Mouse (Mus musculus): ENCODE measurements around the gene Adssl1. TPM values are rescaled to one million over a fixed set of nuclear protein-coding genes. Genes with fewer than 3 reads are reported as not detected.
A peak's percentile ranks its signal among the peaks of the same experiment; 100 is the strongest.

Gene Adssl1
- polyA plus RNA-seq, 1 experiment from 2014 or later = 11.6 TPM

DNA sequence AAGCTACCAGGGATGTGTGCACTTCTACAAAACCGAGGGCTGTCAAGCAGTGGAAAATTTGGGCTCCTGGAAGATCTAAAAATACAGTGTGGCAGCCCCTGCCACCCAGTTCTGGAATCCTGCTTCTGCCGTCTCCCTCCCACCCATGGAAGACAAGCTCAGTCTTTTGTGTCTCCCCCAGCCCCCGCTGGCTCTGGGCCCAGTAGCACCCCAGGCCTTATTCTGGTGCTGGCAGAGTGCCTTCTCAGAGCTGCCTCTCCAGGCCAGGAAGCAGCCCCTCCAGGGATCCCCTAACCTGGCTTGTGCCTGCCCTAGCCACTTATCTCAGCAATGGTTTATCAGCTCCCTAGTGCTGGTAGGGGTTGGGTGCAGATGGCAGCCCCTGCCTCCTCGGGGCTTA, 24.9 kb upstream of the Adssl1 start:
- Histone ChIP-seq H3K4me1 (peaks cover 42% of the 10 kb centered on the region), H3K36me3 (no peaks in the 10 kb centered on the region), H3K9me3 (replicated peaks) (no peaks in the 10 kb centered on the region), H3K4me3 (replicated peaks) (no peak overlapping the region), H3K27me3 (peaks cover 2% of the 10 kb centered on the region), H3K4me2 (no peak overlapping the region), H3K27ac (peak overlapping the region; percentile 9; the same call in 1 of the 2 replicates), H3K9ac (no peak overlapping the region)
- no peak for ATAC-seq (replicated peaks; ENCODE audit: low FRiP score)
- WGBS = 63% methylated on average over 4 of the region's 4 CpGs

DNA sequence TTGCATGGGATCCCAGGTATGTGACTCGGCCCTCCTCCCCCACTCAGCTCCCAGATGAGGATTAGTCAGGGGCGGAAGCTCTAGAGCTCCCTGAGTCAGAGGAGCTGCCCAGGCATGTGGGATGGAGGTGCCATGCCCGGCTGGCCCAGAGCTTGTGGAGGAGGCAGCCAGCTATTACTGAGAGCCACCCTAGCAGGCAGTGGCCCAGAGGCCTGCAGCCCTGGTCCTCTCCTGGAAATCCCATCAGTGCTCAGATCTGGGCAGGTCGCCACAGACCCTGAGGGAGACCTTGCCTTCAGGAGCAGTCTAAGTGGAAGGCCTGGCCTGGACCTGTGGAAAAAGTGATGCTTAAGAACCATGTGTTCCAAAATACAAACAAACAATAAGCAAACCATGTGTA, 24.2 kb upstream of the Adssl1 start:
- Histone ChIP-seq H3K27ac (peak overlapping the region; percentile 9; the same call in 1 of the 2 replicates), H3K4me2 (no peak overlapping the region), H3K9ac (no peak overlapping the region), H3K4me1 (peaks cover 42% of the 10 kb centered on the region), H3K9me3 (replicated peaks) (no peaks in the 10 kb centered on the region), H3K36me3 (no peaks in the 10 kb centered on the region; the same call in 1 of the 2 replicates), H3K4me3 (replicated peaks) (no peak overlapping the region), H3K27me3 (no peaks in the 10 kb centered on the region)
- 67% methylated on average over 4 of the region's 4 CpGs for WGBS
- no peak; the same call in 1 of the 2 replicates for ATAC-seq (replicated peaks; ENCODE audit: low FRiP score)

DNA sequence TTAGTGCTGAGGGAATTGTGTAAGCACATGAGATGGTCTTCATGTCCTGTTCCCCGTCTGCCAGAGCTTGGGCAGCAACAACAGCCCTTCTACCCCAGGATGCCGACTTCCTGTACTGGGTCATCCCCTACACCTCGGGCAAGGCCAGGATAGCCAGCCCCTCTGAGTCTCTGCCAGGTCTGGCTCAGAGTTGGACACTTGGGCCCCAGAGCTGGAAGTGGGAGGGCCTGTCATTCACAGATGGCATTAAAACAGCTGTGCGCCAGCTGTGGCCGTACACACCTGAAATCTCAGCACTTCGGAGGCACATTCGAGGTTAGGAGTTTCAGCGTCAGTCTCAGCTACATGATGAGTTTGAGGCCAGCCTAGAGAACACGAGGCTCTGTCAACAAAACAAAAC, 23.4 kb upstream of the Adssl1 start:
- Histone ChIP-seq H3K9ac (no peak overlapping the region), H3K4me3 (replicated peaks) (no peak overlapping the region), H3K4me2 (no peak overlapping the region), H3K9me3 (replicated peaks) (no peaks in the 10 kb centered on the region), H3K27ac (no peak overlapping the region), H3K27me3 (no peaks in the 10 kb centered on the region), H3K4me1 (peaks cover 42% of the 10 kb centered on the region), H3K36me3 (no peaks in the 10 kb centered on the region; the same call in 1 of the 2 replicates)
- WGBS = 60% methylated on average over 9 of the region's 9 CpGs
- no peak for ATAC-seq (replicated peaks; ENCODE audit: low FRiP score)

DNA sequence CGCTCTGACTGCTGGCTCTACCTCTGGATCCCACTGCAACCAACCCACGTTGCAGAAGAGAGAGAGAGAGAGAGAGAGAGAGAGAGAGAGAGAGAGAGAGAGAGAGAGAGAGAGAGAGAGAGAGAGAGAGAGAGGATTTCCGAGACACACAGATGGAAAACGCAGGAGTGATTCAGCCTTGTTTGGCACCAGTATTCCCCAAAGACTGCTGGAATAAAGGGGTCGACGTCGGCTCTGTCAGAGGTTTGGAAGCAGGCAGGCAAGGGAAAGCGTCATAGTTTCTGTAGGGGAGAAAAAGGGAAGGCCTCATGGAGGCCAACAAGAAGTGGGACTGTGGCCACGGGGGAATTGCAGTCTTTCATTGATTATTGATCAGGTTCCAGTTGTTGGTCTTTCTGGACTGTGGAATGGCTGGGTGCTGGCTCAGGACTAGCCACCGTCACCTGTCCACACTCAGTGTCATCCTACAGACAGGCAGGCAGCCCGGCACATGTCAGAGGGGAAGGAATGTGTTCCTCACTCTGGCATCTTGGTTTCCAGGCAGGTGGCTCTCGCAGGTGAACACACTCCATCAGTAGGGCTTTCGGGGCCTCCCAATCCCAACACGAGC, 22.8 kb upstream of the Adssl1 start:
- no peak overlapping the region for H3K9ac ChIP-seq
- no peak for ATAC-seq (replicated peaks; ENCODE audit: low FRiP score)
- no peak overlapping the region for H3K27ac ChIP-seq
- peaks cover 42% of the 10 kb centered on the region for H3K4me1 ChIP-seq
- 76% methylated on average over 14 of the region's 14 CpGs for WGBS
- no peaks in the 10 kb centered on the region; the same call in 1 of the 2 replicates for H3K36me3 ChIP-seq
- H3K4me2 ChIP-seq = no peak overlapping the region
- H3K27me3 ChIP-seq = no peaks in the 10 kb centered on the region
- no peak overlapping the region for H3K4me3 ChIP-seq (replicated peaks)
- no peaks in the 10 kb centered on the region for H3K9me3 ChIP-seq (replicated peaks)

DNA sequence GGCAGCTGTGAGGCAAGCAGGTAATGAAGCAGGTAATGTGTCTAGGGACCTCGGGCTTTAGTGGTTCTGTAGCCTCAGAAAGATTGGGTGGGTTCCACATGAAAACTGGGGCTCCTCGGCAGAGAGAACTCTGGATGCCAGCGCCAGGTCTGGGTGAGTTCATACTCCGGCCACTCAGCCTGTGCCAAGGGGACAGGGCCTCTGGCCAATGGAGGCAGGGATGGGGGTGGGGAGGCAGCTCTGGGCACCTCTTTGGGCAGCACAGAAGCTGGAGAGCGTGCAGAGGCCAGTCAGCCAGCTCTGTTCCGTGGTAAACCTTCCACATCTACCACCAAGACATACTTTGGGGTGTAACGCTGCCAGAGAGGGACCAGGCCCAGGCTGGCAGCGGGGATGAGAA, 22.2 kb upstream of the Adssl1 start:
- no peak for ATAC-seq (replicated peaks; ENCODE audit: low FRiP score)
- Histone ChIP-seq H3K27me3 (no peaks in the 10 kb centered on the region), H3K4me1 (peaks cover 37% of the 10 kb centered on the region), H3K36me3 (peaks cover 6% of the 10 kb centered on the region; the same call in 1 of the 2 replicates), H3K9ac (no peak overlapping the region), H3K4me2 (no peak overlapping the region), H3K27ac (no peak overlapping the region), H3K4me3 (replicated peaks) (no peak overlapping the region), H3K9me3 (replicated peaks) (no peaks in the 10 kb centered on the region)
- 83% methylated on average over 8 of the region's 8 CpGs for WGBS

DNA sequence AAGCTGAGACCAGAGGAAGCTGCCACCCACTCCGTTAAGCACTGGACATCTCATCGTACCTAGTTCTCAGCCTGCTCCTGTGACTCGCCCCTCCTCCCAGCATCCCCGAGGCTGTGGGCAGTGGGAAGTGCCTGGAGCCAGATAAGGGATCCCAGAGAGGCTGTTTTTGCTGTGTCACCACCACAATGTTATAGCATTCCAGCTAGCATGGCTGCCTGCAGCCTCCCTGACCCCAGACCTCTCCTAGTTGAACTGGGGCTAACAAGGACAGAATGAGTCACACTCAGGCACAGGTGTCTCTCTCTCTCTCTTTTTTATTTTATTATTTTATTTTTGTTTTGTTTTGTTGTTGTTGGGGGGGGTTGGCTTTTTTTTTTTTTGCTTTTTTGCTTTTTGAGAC, 20.6 kb upstream of the Adssl1 start:
- H3K4me3 ChIP-seq (replicated peaks) = no peak overlapping the region
- peaks cover 15% of the 10 kb centered on the region; the same call in 1 of the 2 replicates for H3K36me3 ChIP-seq
- no peak overlapping the region for H3K4me2 ChIP-seq
- no peaks in the 10 kb centered on the region for H3K9me3 ChIP-seq (replicated peaks)
- H3K27ac ChIP-seq = no peak overlapping the region
- no peak for ATAC-seq (replicated peaks; ENCODE audit: low FRiP score)
- H3K27me3 ChIP-seq = no peaks in the 10 kb centered on the region
- H3K4me1 ChIP-seq = peaks cover 22% of the 10 kb centered on the region
- H3K9ac ChIP-seq = no peak overlapping the region
- WGBS = 31% methylated on average over 4 of the region's 4 CpGs

DNA sequence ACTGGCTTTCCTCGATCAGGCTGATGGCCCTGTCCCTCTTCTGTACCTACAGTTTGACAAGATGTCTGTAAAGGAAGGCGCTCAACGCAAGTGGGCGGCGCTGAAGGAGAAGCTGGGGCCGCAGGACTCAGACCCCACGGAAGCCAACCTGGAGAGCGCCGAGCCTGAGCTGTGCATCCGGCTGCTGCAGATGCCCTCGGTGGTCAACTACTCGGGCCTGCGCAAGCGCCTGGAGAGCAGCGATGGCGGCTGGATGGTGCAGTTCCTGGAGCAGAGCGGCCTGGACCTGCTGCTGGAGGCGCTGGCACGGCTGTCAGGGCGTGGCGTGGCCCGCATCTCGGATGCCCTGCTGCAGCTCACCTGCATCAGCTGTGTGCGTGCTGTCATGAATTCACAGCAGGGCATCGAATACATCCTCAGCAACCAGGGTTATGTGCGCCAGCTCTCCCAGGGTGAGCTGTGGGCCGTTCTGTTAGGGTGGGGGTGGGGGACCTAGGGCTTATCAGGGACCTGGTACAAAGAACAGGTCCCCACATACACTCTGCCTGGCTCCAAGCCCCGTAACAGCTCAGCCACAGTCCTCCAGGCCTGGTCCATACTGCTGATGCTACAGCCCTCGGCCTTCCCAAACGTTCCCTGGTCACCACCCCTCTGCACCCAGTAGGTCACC, 19.8 kb upstream of the Adssl1 start:
- no peaks in the 10 kb centered on the region for H3K9me3 ChIP-seq (replicated peaks)
- no peak for ATAC-seq (replicated peaks; ENCODE audit: low FRiP score)

DNA sequence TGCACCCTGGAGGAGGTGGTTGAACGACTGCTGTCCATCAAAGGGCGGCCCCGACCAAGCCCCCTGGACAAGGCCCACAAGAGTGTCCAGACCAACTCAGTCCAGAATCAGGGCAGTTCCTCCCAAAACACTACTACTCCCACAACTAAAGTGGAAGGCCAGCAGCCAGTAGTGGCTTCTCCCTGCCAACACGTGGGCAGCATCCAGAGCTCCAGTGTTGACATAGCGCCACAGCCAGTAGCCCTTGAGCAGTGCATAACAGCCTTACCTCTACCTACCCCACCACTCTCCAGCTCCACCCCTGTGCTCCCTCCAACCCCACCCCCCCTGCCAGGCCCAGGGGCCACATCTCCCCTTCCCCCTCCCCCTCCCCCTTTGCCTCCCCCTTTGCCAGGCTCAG, 15.8 kb upstream of the Adssl1 start:
- H3K9ac ChIP-seq = no peak overlapping the region
- no peak overlapping the region for H3K4me3 ChIP-seq (replicated peaks)
- peaks cover 10% of the 10 kb centered on the region for H3K4me1 ChIP-seq
- H3K27me3 ChIP-seq = no peaks in the 10 kb centered on the region
- ATAC-seq (replicated peaks; ENCODE audit: low FRiP score) = no peak
- no peak overlapping the region for H3K4me2 ChIP-seq
- H3K36me3 ChIP-seq = peaks cover 27% of the 10 kb centered on the region; the same call in 1 of the 2 replicates
- no peak overlapping the region for H3K27ac ChIP-seq
- H3K9me3 ChIP-seq (replicated peaks) = no peaks in the 10 kb centered on the region
- 78% methylated on average over 5 of the region's 5 CpGs for WGBS

More for the DNA sequence above, 19.8 kb upstream of the Adssl1 start:
- Histone ChIP-seq H3K27ac (no peak overlapping the region), H3K36me3 (peaks cover 15% of the 10 kb centered on the region; the same call in 1 of the 2 replicates), H3K4me2 (no peak overlapping the region), H3K9ac (no peak overlapping the region), H3K27me3 (no peaks in the 10 kb centered on the region), H3K4me1 (peaks cover 19% of the 10 kb centered on the region), H3K4me3 (replicated peaks) (no peak overlapping the region)
- WGBS = 86% methylated on average over 30 of the region's 30 CpGs

DNA sequence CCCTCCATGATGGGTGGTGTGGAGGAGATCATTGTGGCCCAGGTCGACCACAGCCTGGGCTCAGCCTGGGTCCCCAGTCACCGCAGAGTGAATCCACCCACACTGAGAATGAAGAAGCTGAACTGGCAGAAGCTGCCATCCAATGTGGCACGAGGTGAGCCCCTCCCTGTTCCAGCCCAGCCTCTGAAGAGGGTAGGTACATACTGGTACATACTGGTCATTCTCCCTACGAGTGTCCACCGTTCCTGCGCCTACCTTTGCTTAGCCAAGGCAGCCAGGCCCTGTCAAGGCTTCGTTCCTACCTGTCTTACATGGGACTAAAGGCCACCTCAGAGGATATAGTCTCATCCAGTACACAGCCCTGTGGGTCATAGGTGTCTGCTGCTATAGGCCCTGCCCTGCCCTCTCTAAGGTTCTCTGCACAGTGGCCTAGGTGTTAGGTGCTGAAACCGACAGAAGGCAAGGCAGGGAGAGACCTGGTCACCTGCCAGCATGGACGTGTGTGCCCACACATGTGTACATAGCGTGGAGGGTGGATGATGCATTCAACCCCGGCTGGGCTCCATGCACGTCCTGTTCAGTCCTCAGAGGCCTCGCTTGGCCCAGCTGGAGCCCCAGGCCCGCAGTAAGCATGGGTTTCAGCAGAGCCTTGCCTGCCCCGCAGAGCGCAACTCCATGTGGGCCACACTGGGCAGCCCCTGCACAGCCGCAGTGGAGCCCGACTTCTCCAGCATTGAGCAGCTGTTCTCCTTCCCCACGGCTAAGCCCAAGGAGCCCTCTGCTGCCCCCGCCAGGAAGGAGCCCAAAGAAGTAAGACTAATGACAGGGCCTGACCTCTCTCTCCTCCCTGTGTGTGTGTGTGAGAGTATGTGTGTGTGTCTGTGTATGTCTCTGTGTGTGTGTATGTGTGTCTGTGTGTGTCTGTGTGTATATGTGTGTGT, 14.9 kb upstream of the Adssl1 start:
- Histone ChIP-seq H3K36me3 (peaks cover 33% of the 10 kb centered on the region; the same call in 1 of the 2 replicates), H3K4me1 (peaks cover 10% of the 10 kb centered on the region), H3K9ac (no peak overlapping the region), H3K27me3 (no peaks in the 10 kb centered on the region), H3K27ac (no peak overlapping the region), H3K9me3 (replicated peaks) (no peaks in the 10 kb centered on the region), H3K4me3 (replicated peaks) (no peak overlapping the region), H3K4me2 (no peak overlapping the region)
- 60% methylated on average over 20 of the region's 20 CpGs for WGBS
- ATAC-seq (replicated peaks; ENCODE audit: low FRiP score) = peak; percentile 75

DNA sequence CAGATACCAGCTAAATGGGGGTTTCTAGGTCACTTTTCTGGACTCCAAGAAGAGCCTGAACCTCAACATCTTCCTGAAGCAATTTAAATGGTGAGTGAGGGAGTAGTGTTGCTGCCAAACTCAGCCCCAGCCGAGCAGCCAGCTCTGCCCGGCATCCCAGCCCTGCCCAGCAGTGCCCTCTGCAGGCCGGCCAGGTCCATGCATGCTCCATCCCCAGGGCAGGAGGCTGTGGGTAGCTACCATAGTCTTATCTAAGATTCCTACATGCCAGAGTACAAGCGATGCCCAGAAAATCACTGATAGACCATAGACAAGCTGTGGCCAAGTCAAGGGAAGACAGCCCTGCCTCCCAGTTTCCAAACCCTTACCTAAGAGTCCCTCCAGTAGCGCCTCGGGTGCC, 14.1 kb upstream of the Adssl1 start:
- Histone ChIP-seq H3K4me3 (replicated peaks) (no peak overlapping the region), H3K9ac (no peak overlapping the region), H3K27ac (no peak overlapping the region), H3K36me3 (peaks cover 41% of the 10 kb centered on the region), H3K27me3 (no peaks in the 10 kb centered on the region), H3K4me2 (no peak overlapping the region), H3K9me3 (replicated peaks) (no peaks in the 10 kb centered on the region), H3K4me1 (peaks cover 10% of the 10 kb centered on the region)
- peak; percentile 60 for ATAC-seq (replicated peaks; ENCODE audit: low FRiP score)
- 48% methylated on average over 6 of the region's 6 CpGs for WGBS

DNA sequence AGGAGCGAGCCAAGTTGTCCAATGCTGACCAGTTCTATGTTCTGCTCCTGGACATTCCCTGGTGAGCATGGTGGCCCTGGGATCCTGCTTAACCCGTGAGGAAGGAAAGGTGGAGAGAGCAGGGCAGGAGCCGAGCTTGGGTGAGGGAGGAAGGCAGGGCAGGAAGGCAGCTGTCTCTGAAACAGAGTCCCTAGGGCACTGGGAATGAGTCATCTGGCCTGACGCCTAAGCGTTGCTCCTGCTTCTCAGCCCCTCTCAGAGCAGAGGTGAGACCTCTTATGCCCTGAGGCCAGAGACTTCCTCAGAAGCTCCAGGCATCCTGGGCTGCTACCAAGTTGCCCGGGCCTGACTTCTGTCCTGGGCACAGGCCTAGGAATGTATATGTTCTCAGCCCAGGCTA, 12.8 kb upstream of the Adssl1 start:
- ATAC-seq (replicated peaks; ENCODE audit: low FRiP score) = no peak
- Histone ChIP-seq H3K4me2 (no peak overlapping the region), H3K27me3 (no peaks in the 10 kb centered on the region), H3K9me3 (replicated peaks) (no peaks in the 10 kb centered on the region), H3K9ac (no peak overlapping the region), H3K4me3 (replicated peaks) (no peak overlapping the region), H3K27ac (no peak overlapping the region), H3K4me1 (peaks cover 10% of the 10 kb centered on the region), H3K36me3 (peaks cover 47% of the 10 kb centered on the region)
- WGBS = 77% methylated on average over 6 of the region's 6 CpGs

DNA sequence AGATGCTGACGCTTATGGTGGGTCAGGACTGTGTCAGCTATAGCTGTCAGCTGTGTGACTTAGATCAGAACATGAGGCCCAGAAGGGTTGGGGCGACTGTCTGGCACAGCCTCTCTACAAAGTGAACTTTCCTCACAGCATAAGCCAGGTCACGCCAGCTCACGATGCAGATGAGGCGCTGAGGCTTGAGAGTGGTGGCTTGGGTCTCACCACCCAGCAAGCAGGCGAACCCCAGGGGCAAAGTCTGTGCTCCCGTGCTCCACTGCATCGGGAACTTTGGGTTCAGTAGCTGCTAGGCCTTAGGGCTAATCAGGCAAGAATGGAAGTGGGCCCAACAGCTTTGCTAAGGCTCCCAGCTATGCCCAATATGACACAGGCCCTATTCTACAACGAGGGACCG, 10.8 kb upstream of the Adssl1 start:
- no peak overlapping the region for H3K4me2 ChIP-seq
- H3K27ac ChIP-seq = no peak overlapping the region
- 87% methylated on average over 10 of the region's 10 CpGs for WGBS
- H3K27me3 ChIP-seq = no peaks in the 10 kb centered on the region
- no peak overlapping the region for H3K9ac ChIP-seq
- no peak for ATAC-seq (replicated peaks; ENCODE audit: low FRiP score)
- peaks cover 10% of the 10 kb centered on the region for H3K4me1 ChIP-seq
- H3K4me3 ChIP-seq (replicated peaks) = no peak overlapping the region
- H3K36me3 ChIP-seq = peaks cover 34% of the 10 kb centered on the region
- no peaks in the 10 kb centered on the region for H3K9me3 ChIP-seq (replicated peaks)

Data from kidney, embryonic 15.5 days (tissue).